Mouse (Mus musculus) lung, embryonic 15.5 days (tissue): Measurements from ENCODE around the gene Elavl1. TPM values are rescaled to one million over a fixed set of nuclear protein-coding genes. Genes with fewer than 3 reads are reported as not detected.

ENCODE experiments used
- ATAC-seq: fragments of 200-750 bp; cut with Nextera tagmentation; 2 replicates; pipeline ENCODE4 v1.8.0; 2017; ENCODE audit warnings: moderate number of reproducible peaks, borderline replicate concordance; ENCODE audit not compliant: low FRiP score, low TSS enrichment; ENCODE audit errors: extremely low read depth
- H3K27ac ChIP-seq: fragments of 300-500 bp; sonication (generic); 2 replicates; pipeline ENCODE4 v1.5.1; 2015; ENCODE audit warnings: moderate library complexity, mild to moderate bottlenecking, inconsistent platforms
- H3K27me3 ChIP-seq: fragments of 300-500 bp; sonication (generic); 2 replicates; pipeline ENCODE4 v1.6.1; 2015; ENCODE audit warnings: inconsistent platforms
- H3K36me3 ChIP-seq: fragments of 300-500 bp; sonication (generic); 2 replicates; pipeline ENCODE4 v1.6.1; 2015; ENCODE audit warnings: inconsistent platforms
- H3K4me1 ChIP-seq: fragments of 300-500 bp; sonication (generic); 2 replicates; pipeline ENCODE4 v1.6.1; 2015; ENCODE audit warnings: inconsistent platforms
- H3K4me2 ChIP-seq: fragments of 300-500 bp; sonication (generic); 2 replicates; pipeline ENCODE4 v1.6.1; 2015; ENCODE audit warnings: inconsistent platforms, mild to moderate bottlenecking, moderate library complexity
- H3K4me3 ChIP-seq: fragments of 300-500 bp; sonication (generic); 2 replicates; pipeline ENCODE4 v1.5.1; 2015; ENCODE audit warnings: mild to moderate bottlenecking, inconsistent platforms
- H3K9ac ChIP-seq: fragments of 300-500 bp; sonication (generic); 2 replicates; pipeline ENCODE4 v1.6.1; 2015; ENCODE audit warnings: inconsistent platforms
- H3K9me3 ChIP-seq: fragments of 300-500 bp; sonication (generic); 2 replicates; pipeline ENCODE4 v1.6.1; 2016; ENCODE audit warnings: inconsistent platforms
- WGBS: fragments of 180-500 bp; shearing (Covaris S2); methylation state at CpG from one replicate; pipeline ENCODE4 v1.1.7; 2015; 5-methylcytosine and 5-hydroxymethylcytosine counted together
- polyA plus RNA-seq: library from polyadenylated mRNA; unstranded; fragments of >200 nt; fragmentation: Nextera tagmentation; extraction: Ambion mirVana; gene quantifications from 2 replicates; pipeline ENCODE4 v1.2.1, GENCODE M21; 2015

Elavl1 gene
- polyA plus RNA-seq, 1 experiment from 2014 or later = 270 TPM

GRCm38 (mm10) chr8:4239193-4239890 is 85.9 kb downstream of the Elavl1 start:
- Histone ChIP-seq H3K9me3 (no peaks in the 10 kb centered on the region), H3K9ac (peak overlapping the region; percentile 74), H3K27ac (peak overlapping the region; percentile 92), H3K4me1 (peaks cover 28% of the 10 kb centered on the region), H3K4me3 (peak overlapping the region; percentile 83), H3K27me3 (no peaks in the 10 kb centered on the region), H3K4me2 (peak overlapping the region; percentile 66), H3K36me3 (peaks cover 22% of the 10 kb centered on the region)
- WGBS = 10% methylated on average over 19 of the region's 19 CpGs
- 0 out of 2 replicates have a peak, but pooled peaks have one; percentile 0 for ATAC-seq

- H3K36me3 ChIP-seq = peaks cover 14% of the 10 kb centered on the region
- H3K9ac ChIP-seq = peak within 1 kb of the TSS; percentile 74
- peak within 1 kb of the TSS; percentile 83 for H3K4me3 ChIP-seq
- WGBS = under 1% methylated on average over 58 of the region's 71 CpGs
- peak; percentile 95 for ATAC-seq
- no peaks in the 10 kb centered on the region for H3K9me3 ChIP-seq
- H3K4me2 ChIP-seq = peak within 1 kb of the TSS; percentile 66
- no peaks in the 10 kb centered on the region for H3K27me3 ChIP-seq
- peaks cover 28% of the 10 kb centered on the region for H3K4me1 ChIP-seq
- H3K27ac ChIP-seq = peak within 1 kb of the TSS; percentile 92
These were observed 86.6 kb downstream of the Elavl1 start, which contains the start of the genes Map2k7 and Gm49320 for GRCm38 (mm10) chr8:4238434-4239192. Gene Map2k7 (plus strand): TSS chr8:4238740. Gene Gm49320 (plus strand): TSS chr8:4238865.

GRCm38 (mm10) chr8:4237814-4238433 is 87.3 kb downstream of the Elavl1 start:
- H3K9me3 ChIP-seq = no peaks in the 10 kb centered on the region

More at GRCm38 (mm10) chr8:4237814-4238433, 87.3 kb downstream of the Elavl1 start:
- Histone ChIP-seq H3K27ac (peak overlapping the region; percentile 92), H3K4me1 (peaks cover 28% of the 10 kb centered on the region), H3K27me3 (no peaks in the 10 kb centered on the region), H3K9ac (peak overlapping the region; percentile 74), H3K36me3 (peaks cover 8% of the 10 kb centered on the region; the same call in 1 of the 2 replicates), H3K4me2 (peak overlapping the region; percentile 66), H3K4me3 (peak overlapping the region; percentile 83)
- WGBS = 13% methylated on average over 15 of the region's 15 CpGs
- ATAC-seq = no peak

Other genes with a start within 250 kb of the Elavl1 start
- not detected in 2 replicates for gene Cd209f, start 219.6 kb downstream of the Elavl1 start, polyA plus RNA-seq
- not detected in 2 replicates for gene Cd209g, start 191.3 kb downstream of the Elavl1 start, polyA plus RNA-seq
- gene Evi5l, start 158.8 kb downstream of the Elavl1 start, polyA plus RNA-seq = 21.3 and 23.5 TPM in 2 replicates
- gene Prr36, start 108.0 kb downstream of the Elavl1 start, polyA plus RNA-seq = 7.5 TPM in 2 replicates
- 3.8 and 4.2 TPM in 2 replicates for gene Lrrc8e, start 98.6 kb downstream of the Elavl1 start, polyA plus RNA-seq
- 29.6 and 31.3 TPM in 2 replicates for gene Map2k7, start 86.7 kb downstream of the Elavl1 start, polyA plus RNA-seq
- 1.4 and 1.5 TPM in 2 replicates for gene Gm49320, start 86.5 kb downstream of the Elavl1 start, polyA plus RNA-seq
- 2.5 and 3.4 TPM in 2 replicates for gene Tgfbr3l, start 77.2 kb downstream of the Elavl1 start, polyA plus RNA-seq
- gene Snapc2, start 72.3 kb downstream of the Elavl1 start, polyA plus RNA-seq = 60.8 and 61.6 TPM in 2 replicates
- 75.3 and 75.6 TPM in 2 replicates for gene Ctxn1, start 66.1 kb downstream of the Elavl1 start, polyA plus RNA-seq
- gene Timm44, start 49.5 kb downstream of the Elavl1 start, polyA plus RNA-seq = 55.1 and 56.0 TPM in 2 replicates
- gene Ccl25, start 203 bp downstream of the Elavl1 start, polyA plus RNA-seq = 16.8 and 30.8 TPM in 2 replicates
- 25.6 and 31.3 TPM in 2 replicates for gene Cers4, start 167.6 kb upstream of the Elavl1 start, polyA plus RNA-seq